Mouse (Mus musculus) c-Kit-positive CD71-positive TER-119-positive erythroid progenitor cells, embryonic 14.5 days (primary cell): ENCODE measurements at regions not wholly inside any gene's neighbourhood (a gene's known extent, or its start where the extent isn't known, plus 50 kb on each side); places are given as distances from the start of the nearest gene placed in this dataset.

Experiments used
- DNase-seq: peaks from one replicate; pipeline ENCODE4 v3.0.0-alpha.2; 2013; ENCODE audit warnings: low spot score

DNA sequence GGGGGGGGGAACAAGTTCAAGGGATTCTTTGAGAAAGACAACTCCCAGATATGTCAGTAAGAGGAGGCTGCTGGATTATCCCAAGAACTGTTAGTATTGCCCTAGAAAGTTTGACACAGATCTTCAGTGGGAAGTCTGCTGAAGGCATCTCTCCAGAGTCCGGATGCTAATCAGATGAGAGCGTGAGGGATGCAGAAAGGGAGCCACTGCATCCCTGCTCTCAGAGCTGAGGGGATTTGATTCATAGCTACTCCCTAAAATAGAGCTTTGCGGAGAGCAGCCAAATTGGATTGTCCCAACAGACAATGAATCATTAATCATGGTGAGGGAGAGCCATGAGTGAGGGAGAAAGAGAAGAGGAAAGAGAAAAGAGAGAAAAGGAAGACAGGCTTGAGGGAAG is 408.2 kb downstream of the Pdcd6ip start:
- no peak for DNase-seq

GRCm38 (mm10) chr9:113295850-113296467 is 412.1 kb downstream of the Pdcd6ip start:
- DNase-seq = no peak

GRCm38 (mm10) chr9:113287397-113287796 is 420.7 kb downstream of the Pdcd6ip start:
- no peak for DNase-seq

DNA sequence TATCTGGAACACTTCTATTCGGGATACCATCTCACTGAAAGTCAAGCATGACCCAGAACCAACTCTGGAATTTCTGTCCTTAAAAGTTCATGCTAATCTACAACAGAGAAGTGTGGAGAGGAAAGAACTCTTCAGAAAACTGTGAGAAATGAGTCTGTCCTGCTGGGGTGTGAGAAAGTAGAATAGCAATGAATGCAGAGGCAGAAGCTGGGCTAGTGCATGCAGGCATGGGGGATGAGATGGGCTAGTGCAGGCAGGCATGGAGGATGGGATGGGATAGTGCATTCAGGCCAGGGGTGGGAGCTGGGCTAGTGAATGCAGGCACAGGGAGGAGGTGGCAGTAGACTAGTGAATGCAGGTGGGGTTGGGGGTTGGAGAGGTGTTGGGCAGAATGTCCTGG is 424.8 kb downstream of the Pdcd6ip start:
- DNase-seq = no peak

GRCm38 (mm10) chr9:113270595-113270994 is 437.5 kb downstream of the Pdcd6ip start:
- no peak for DNase-seq

- no peak for DNase-seq
These were observed 440.4 kb downstream of the Pdcd6ip start for GRCm38 (mm10) chr9:113267696-113268095.

GRCm38 (mm10) chr9:113263636-113264035 is 444.4 kb downstream of the Pdcd6ip start:
- no peak for DNase-seq

- no peak for DNase-seq
These were observed 447.8 kb downstream of the Pdcd6ip start for GRCm38 (mm10) chr9:113260296-113260695.

DNA sequence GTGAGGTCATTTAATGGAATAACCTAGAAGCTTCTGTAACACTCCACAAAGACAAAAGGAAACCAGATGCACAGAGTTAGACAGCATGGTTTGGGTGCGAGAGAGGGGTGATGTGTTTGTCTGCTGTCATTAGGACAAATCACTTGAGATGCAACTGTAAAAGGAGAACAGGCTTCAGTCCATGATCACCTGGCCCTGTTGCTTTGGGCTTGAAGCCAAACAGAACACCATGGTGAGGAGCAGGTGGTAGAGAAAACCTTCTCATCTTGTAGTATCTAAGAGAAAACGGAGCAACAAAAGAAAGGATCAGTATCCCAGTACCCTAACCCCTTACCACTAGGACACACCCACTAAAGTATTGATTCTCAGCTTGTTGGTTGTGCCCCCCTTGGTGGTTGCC is 449.5 kb downstream of the Pdcd6ip start:
- DNase-seq = no peak

GRCm38 (mm10) chr9:113248703-113249274 is 459.3 kb downstream of the Pdcd6ip start:
- no peak for DNase-seq

DNA sequence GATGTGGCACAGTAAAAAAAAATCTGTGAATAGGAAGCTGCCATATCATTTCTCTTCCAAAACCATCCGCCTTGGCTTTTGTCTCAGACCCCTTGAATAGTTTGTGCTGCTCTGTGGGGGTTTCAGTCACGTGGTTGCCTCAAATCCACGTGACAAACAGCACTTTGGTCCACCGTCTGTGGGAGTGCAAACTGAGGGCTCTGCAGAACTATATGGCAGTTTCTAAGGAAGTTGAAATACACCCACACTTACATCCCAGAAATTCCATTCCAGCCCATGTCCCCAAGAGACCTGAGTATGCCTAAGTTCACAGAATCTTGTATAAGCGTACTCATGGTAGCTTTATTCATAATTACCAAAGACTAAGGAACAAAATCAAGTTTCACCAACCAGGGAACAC is 460.1 kb downstream of the Pdcd6ip start:
- no peak for DNase-seq

GRCm38 (mm10) chr9:113243870-113244269 is 464.2 kb downstream of the Pdcd6ip start:
- no peak for DNase-seq

- no peak for DNase-seq
These were observed 474.7 kb downstream of the Pdcd6ip start for GRCm38 (mm10) chr9:113233370-113233769.

GRCm38 (mm10) chr9:113229391-113229790 is 478.7 kb downstream of the Pdcd6ip start:
- DNase-seq = no peak

- no peak for DNase-seq
These were observed 494.1 kb downstream of the Pdcd6ip start for GRCm38 (mm10) chr9:113213930-113214329.

DNA sequence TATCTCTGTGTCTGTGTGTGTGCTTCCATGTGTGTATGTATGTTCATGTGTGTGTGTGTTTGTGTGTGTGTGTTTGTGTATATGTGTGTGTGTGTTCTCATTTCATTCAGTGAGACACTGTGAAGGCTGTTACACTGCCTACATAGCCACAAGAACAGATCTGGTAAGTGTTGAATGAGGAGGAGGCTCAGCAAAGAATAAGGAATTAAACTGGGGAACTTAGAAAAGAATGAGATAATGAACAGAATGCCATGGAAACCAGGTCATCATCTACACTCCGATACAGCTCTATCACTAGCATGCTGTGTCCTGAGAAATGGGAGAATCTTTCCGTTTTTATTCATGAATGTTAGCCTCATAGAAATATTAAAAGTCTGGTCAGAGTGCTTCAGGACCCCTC is 495.7 kb downstream of the Pdcd6ip start:
- no peak for DNase-seq

GRCm38 (mm10) chr9:113208181-113208580 is 499.9 kb downstream of the Pdcd6ip start:
- no peak for DNase-seq

DNA sequence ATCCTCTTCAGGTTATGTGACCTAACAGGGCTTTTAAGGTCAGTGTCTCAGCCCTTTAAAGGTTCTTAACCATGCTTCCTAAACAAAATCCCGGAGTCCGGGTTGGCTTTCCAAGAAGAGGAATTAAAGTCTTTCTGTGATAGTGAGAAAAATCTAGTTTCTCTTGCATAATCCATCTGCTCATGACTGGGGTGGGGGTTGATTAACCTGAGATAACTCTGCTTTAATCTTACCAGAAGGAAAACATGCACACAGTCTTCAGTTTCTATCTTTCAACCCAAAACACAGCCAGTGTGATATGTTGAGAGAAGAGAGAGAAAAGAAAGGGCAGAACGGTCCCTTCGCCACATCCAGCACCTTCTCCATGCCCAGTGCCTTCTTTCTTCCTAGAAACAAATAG is 508.8 kb downstream of the Pdcd6ip start:
- no peak for DNase-seq

DNA sequence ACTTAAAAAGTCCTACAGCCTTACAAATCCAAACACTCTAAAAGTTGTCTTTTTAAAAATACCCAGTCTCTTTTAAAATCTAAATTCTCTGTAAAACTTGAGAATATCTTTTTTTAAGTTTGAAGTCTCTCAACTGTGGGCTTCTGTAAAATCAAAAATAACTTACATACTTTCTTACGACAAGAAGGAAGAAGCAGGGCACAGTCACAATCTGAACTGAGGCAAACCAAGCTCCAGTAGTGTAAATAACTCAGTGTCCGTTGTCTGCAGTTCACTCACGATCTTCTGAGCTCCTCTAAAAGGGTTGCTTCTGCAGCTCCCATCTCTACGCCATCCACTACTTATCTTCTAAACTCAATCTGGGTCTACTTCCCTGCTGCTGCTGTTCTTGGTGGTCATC is 512.5 kb downstream of the Pdcd6ip start:
- DNase-seq = no peak

- no peak for DNase-seq
These were observed 515.3 kb downstream of the Pdcd6ip start for GRCm38 (mm10) chr9:113192773-113193172.

DNA sequence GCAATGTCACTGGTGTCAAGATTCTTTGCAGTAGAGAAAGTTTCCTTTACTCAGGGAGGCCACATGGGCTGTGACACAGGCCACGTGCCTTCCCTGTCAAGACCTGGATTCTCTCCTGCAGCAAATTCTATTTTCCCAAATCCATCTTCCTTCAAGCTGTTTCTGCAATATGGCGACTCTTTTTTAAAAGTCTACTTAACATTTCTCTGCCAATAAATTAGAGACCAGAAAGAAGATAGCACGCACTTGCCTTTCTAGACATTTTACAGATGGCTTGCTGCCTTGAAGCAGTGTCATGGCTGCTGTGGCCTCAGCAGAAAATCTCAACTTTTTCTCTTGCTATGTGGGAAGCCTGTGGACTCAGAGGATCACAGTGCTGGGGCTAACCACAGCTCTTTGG is 516.9 kb downstream of the Pdcd6ip start:
- DNase-seq = no peak

GRCm38 (mm10) chr9:113181182-113181581 is 526.9 kb downstream of the Pdcd6ip start:
- DNase-seq = no peak

DNA sequence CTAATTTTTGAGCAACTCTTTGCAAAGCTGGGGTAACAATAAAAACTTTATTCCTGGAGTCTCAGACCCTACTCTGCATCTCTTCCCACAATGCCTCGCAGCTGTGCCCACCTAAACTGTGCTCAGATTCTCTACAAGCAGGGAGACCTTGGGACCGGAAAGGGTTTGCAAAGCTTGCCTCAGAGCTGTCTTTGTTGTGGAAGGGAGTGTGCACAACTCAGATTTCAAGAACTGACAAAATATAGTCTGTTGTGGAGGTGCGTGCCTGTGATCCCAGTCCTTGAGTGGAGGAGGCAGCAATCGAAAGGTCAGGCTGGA is 530.2 kb downstream of the Pdcd6ip start:
- DNase-seq = no peak

DNA sequence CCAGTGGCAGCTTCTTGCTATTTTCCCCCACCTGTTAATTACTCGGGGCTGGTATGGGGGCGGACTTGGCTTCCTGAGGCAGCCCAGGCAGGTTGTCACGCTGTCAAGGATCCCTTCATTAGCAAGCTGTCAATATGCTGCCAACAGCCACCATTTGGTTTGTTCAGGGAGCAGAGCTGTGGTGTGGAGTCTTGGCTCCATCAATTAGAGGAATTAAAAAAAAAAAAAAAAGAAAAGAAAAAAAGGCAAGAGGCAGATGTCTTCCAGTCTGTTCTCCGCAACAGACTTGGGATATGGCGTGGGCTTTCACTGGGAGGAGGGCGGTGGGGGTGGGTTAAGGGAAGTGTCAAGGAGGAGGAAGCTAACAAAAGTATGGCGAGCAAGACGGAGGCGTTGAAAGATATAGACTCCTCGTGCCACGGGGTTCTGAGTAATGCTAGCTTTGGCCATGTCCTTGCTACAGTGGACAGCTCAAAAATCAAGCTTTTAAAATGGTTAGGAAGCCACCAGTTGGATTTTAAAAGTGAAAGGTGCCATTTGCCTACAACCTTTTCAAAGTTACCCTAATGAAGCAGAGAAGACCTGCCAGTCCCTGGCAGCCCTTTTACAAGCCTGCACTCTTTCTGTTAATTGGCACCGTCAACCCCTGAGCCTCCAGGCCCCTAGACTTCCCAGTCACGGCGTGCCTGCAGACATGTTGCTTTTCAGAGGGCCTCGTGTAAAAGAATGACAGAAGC is 530.7 kb downstream of the Pdcd6ip start:
- DNase-seq = no peak
